Mouse (Mus musculus) spleen, adult 18-20 months (tissue): Measurements from ENCODE around the gene Slit3.
A peak's percentile ranks its signal among the peaks of the same experiment; 100 is the strongest.

Experiments used
- DNase-seq, 2 experiments: peaks; one replicate each; pipeline ENCODE4 v3.0.0; 2022; ENCODE audit warnings: mixed read lengths in 2 of 2

Gene Slit3

GRCm38 (mm10) chr11:35410431-35410830 lies 289.4 kb downstream of the Slit3 start:
- DNase-seq: no peak

- no peak for DNase-seq
These were observed 294.9 kb downstream of the Slit3 start for GRCm38 (mm10) chr11:35415768-35416401.

DNA sequence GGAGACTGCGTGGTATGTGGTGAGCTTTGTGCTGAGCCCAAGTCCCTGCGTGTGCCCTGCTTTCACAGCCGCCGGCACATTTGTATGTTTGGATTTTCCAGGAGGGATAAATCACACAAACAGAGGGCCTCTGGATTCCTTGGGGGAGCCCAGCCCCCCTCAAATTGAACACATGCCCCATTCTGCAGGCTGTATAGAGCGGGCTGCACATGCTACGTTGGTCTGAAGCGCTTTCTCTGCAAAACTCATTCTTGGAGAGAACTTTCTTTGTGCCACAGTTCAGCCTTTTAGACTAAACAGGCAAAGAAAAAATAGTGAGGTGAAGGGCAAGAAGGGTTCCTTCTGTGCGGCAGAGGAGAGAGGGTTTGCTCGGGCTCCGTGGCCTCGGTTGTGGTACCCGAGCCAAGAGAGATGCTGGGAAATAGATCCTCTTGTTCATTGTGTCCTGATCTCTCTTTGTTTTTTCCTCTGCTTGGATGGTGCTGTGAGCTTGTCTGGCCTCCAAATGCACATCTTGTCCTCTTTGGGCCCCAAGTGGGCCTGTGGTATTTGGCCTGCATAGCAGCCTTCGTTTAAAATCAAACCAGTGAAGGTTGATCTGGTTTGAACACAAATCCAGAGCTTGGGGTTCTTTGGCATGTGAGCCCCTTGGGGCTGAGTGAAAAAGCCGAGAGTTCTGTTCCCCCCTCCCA lies 295.5 kb downstream of the Slit3 start:
- no peak for DNase-seq

DNA sequence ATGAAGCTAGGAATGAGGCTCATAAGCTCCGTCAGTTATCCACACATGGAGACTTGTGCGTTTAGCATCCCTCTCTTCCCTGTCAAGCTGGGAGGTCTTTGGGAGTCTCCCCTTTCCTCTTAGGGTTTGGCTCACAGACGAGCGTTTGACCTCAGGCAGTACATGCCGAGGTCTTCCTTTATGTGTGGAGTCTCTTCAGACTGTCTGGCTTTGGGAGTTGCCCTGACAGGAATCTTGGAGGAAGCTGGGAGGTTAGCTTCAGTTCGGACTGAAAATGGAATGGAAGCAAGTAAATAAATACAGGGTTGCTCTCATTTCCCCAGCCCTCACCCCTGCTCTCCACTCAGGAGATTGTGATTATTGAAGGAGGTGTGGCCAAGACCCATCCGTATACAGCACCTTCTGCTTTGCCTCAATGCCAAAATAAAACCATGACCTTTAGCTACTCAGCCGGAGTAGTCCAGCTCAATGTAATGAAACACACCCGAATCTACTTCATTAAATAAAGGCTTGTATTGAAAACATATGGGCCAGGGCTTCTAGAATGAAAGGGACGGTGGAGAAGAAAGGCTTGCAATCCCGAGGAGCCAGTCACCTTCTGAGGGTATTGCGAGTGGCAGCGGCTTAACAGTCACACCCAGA lies 297.0 kb downstream of the Slit3 start:
- no peak for DNase-seq

DNA sequence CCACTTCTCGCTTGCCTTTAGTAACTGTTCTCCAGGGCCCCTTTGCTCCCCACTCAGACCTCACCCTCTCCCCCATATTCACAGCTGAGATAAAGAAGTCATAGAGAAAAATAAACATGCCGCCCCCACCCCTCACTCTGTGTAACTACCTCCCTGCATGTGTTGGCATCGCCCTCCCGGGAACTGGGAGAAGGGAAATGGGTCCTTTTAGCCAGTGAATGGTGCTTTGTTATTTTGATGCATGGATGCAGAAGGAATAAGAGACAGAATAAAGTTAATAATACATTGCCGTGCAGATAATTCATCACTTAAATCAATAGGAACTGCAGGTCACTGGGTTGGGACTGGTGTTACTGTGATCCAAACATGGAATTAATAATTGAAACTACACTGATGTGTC lies 298.0 kb downstream of the Slit3 start:
- no peak for DNase-seq

- no peak for DNase-seq
These were observed 300.7 kb downstream of the Slit3 start for GRCm38 (mm10) chr11:35421728-35422127.

DNA sequence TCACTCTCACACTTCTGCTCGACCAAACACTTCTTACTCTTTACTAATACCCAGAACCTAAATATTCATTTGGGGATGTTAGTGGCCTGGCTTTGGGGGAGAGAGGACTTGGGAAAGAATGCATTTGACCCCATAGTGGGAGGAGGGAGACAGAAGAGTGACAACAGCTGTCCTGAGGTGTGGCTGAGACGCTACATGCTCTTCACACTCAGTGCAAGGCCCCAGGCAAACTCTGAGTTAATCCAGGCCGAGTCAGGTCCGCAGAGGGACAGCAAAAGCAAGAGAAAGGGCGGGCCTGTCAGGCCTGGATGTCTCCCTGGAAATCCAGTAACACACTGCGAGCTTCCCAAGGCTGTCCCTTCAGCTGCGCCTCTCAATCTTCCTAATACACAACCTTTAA lies 307.0 kb downstream of the Slit3 start:
- DNase-seq: no peak

- DNase-seq: no peak
These were observed 310.1 kb downstream of the Slit3 start for GRCm38 (mm10) chr11:35431130-35431529.

DNA sequence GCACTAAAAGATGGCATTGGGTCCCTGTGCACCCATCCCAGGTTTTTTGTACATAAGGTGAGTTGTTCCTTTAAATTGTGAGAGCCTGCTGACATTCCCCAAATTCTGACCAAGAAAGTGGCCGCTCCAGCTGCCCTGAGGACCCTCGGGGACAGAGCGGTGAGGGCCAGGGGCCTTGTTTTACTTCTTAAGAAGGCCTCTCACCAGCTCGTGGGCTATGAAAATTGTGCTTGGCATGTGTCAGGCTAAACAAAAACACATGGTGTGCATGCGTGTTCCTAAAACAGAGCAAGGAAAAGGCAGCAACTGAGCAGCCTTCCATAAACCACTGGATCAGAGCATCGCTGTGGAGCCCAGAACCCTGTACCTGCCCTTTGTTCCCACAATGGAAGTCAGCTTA lies 316.5 kb downstream of the Slit3 start:
- no peak for DNase-seq

- no peak for DNase-seq
These were observed 319.2 kb downstream of the Slit3 start for GRCm38 (mm10) chr11:35440186-35440585.

- DNase-seq: no peak
These were observed 323.6 kb downstream of the Slit3 start for GRCm38 (mm10) chr11:35444489-35445100.

DNA sequence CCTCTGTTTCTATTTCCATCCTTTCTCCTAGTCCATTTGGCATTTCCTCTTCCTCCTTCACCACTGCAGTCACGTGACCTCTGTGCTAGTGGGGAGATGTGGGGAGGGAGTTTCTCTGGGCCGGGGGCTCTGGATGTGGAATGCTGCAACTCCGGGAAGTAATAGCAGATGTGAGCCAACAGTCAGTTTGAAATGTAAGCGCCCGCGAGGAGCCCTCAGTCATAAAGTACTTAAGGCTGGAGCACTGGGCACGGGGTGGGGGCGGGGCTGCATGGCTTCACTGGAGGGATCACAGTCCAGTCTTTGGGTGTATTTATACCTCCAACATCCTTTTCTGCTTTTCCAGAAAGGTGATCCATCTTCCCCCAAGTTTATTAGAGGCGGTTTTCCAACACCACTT lies 326.9 kb downstream of the Slit3 start:
- DNase-seq: no peak

GRCm38 (mm10) chr11:35449199-35449598 lies 328.2 kb downstream of the Slit3 start:
- DNase-seq: no peak

- peak; percentile 17 to 53 for DNase-seq
These were observed 330.6 kb downstream of the Slit3 start for GRCm38 (mm10) chr11:35451636-35452035.

DNA sequence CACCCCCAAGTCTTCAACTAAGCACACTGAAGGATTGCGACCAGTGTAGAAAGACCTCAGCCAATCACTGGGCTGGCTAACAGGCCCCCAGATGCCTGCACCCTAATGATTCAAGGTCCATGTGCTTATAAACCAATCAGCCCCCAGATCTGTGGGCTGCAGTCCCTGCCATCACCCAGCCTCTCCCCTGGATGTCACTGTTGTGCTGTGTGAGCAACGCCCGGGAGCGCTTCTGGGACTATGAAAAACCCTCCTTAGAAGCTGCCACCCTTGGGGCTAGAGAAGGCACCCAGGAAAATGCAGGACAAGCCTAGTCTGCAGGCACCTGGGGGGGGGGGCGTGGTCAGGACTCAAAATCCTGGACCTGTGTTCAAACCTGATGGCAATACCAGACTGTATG lies 331.4 kb downstream of the Slit3 start:
- DNase-seq: no peak

DNA sequence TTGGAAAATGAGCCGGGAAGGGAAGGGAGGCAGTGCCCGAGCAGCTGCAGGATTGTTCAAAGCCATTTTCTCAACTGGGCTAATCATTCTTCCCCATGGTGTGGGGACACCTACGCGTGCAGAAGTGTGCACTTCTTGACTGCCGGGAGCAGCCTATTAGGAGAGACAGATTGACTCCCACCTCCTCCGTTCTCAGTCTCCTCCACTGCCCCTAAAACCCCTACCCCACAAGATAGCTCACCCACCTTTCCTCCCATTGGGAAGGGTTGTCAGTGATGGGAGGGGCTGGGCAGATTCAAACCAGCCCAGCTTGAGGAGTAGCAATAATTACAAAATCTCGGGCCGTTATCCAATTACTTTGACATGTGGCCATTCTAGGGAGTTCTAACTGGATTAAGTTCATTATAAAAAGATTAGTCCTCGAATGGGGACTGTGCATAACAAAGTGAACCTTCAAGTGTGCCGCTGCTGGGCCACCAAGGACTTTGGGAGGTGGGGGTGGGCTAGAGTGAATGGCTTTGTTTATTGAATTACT lies 333.2 kb downstream of the Slit3 start:
- DNase-seq: no peak

DNA sequence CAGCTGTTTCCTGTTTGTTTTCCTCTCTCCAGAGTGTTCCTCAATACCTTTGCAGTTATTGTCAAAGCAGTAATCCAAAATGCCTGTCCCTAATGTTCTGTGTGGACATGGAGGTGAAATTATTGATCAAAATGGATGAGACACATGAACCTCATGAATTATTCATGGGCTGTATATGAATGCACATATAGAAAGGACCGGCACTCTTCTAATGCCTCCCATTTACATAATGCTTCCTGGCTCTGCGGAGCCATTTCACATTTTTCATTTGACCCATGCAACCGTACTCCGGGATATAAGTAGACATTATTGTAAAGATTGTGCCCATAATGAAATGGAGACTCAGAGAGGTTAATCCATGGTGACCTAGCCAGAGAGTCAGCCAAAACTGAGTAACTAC lies 333.8 kb downstream of the Slit3 start:
- no peak for DNase-seq

DNA sequence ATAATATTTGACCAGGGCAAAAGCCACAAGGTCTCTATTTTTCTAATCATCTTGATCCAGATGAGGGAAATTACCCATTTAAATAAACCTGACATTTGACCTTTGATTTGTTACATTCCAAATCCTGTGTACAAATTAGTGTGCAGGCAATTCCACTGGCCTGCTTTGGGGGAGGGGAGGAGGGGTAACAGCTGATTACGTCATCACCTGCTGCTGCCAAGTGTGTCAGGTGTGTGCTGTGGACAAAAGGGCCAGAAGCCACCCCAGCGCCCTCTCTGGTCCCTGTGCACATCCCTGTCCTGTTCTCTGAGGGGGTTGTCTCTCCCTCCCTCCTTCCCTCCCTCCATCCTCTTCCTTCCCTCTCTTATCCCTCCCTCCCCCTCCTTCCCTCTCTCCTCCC lies 337.0 kb downstream of the Slit3 start:
- DNase-seq: no peak

GRCm38 (mm10) chr11:35466701-35467100 lies 345.7 kb downstream of the Slit3 start:
- DNase-seq: no peak

GRCm38 (mm10) chr11:35468847-35469246 lies 347.8 kb downstream of the Slit3 start:
- DNase-seq: no peak

DNA sequence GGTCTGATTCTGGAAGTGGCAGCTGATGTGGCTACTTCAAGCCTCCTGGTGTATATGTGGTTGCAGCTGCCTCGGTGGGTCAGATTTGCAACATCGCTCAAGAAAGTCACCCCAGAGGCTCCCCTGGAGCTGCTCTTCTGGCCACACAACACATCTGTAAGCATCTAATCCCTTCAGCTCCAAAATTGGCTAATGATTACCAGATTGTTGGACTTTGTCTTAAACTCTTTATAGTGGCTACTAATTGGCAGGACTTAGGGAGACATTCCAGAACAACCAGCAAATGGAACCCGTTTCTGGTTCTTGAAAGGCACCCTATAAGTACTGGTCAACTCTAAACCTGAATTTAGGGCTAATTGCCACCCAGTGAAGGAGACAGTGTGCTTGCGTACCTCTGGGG lies 348.9 kb downstream of the Slit3 start:
- DNase-seq: no peak

GRCm38 (mm10) chr11:35470853-35471252 lies 349.8 kb downstream of the Slit3 start:
- DNase-seq: no peak

GRCm38 (mm10) chr11:35472842-35473616 lies 352.0 kb downstream of the Slit3 start:
- no peak for DNase-seq
